Mouse (Mus musculus) megakaryocyte, embryonic 14.5 days (primary cell): ENCODE data around the gene Asb7. TPM values are rescaled to one million over a fixed set of nuclear protein-coding genes. Genes with fewer than 3 reads are reported as not detected.

ENCODE experiments used
- H3K27me3 ChIP-seq: replicated peaks from 2 replicates; pipeline ENCODE3; 2012; ENCODE audit warnings: inconsistent platforms
- H3K36me3 ChIP-seq: replicated peaks from 2 replicates; pipeline ENCODE3; 2012; ENCODE audit warnings: low read length, inconsistent platforms, mixed read lengths
- H3K4me1 ChIP-seq: 2 replicates; pipeline ENCODE4 v1.6.1; 2012; ENCODE audit warnings: inconsistent platforms
- H3K4me3 ChIP-seq: replicated peaks from 2 replicates; pipeline ENCODE3; 2012; ENCODE audit warnings: moderate library complexity, mild to moderate bottlenecking, inconsistent platforms
- H3K9me3 ChIP-seq: 2 replicates; pipeline ENCODE4 v1.6.1; 2012; ENCODE audit warnings: inconsistent platforms
- FLI1 ChIP-seq: IDR thresholded peaks from 2 replicates; pipeline ENCODE4 v1.6.1; 2012; ENCODE audit warnings: low read length, inconsistent platforms, mixed read lengths
- GATA1 ChIP-seq: IDR thresholded peaks from 3 replicates; pipeline ENCODE4 v1.6.1; 2012; ENCODE audit warnings: mixed read lengths, low read length, inconsistent platforms, borderline replicate concordance
- polyA plus RNA-seq: library from polyadenylated mRNA; stranded (reverse); fragments of >175 nt; gene quantifications from 2 replicates; pipeline ENCODE4 v1.2.3, GENCODE M21; 2012; ENCODE audit warnings: low replicate concordance; ENCODE audit not compliant: insufficient read depth

Asb7 gene
- polyA plus RNA-seq, 1 experiment, result 12.0 TPM

GRCm38 (mm10) chr7:66629419-66629818, 60.0 kb downstream of the Asb7 start:
- TF ChIP-seq FLI1 (no peak), GATA1 (no peak)
- H3K36me3 ChIP-seq, result no peaks in the 10 kb centered on the region
- no peak overlapping the region for H3K4me3 ChIP-seq
- peaks cover 3% of the 10 kb centered on the region for H3K27me3 ChIP-seq
- peaks cover 4% of the 10 kb centered on the region for H3K4me1 ChIP-seq
- H3K9me3 ChIP-seq, result peaks cover 34% of the 10 kb centered on the region

- no peaks in the 10 kb centered on the region for H3K36me3 ChIP-seq
- peaks cover 2% of the 10 kb centered on the region for H3K27me3 ChIP-seq
- TF ChIP-seq FLI1, result no peak
- no peak for TF ChIP-seq GATA1
- peaks cover 4% of the 10 kb centered on the region; the same call in 1 of the 2 replicates for H3K4me1 ChIP-seq
- H3K9me3 ChIP-seq, result peaks cover 25% of the 10 kb centered on the region
- H3K4me3 ChIP-seq, result no peak overlapping the region
Observed at GRCm38 (mm10) chr7:66623436-66623835, 66.0 kb downstream of the Asb7 start.

GRCm38 (mm10) chr7:66601846-66602245, 87.5 kb downstream of the Asb7 start:
- Histone ChIP-seq H3K9me3 (no peaks in the 10 kb centered on the region), H3K4me3 (no peak overlapping the region), H3K27me3 (no peaks in the 10 kb centered on the region), H3K36me3 (no peaks in the 10 kb centered on the region), H3K4me1 (peaks cover 6% of the 10 kb centered on the region; the same call in 1 of the 2 replicates)
- no peak for TF ChIP-seq FLI1
- no peak for TF ChIP-seq GATA1

GRCm38 (mm10) chr7:66600622-66601610, 88.5 kb downstream of the Asb7 start:
- H3K9me3 ChIP-seq, result no peaks in the 10 kb centered on the region
- H3K4me3 ChIP-seq, result no peak overlapping the region
- H3K27me3 ChIP-seq, result no peaks in the 10 kb centered on the region
- no peaks in the 10 kb centered on the region for H3K36me3 ChIP-seq
- H3K4me1 ChIP-seq, result peaks cover 6% of the 10 kb centered on the region; the same call in 1 of the 2 replicates
- TF ChIP-seq GATA1 (no peak), FLI1 (no peak)

- H3K9me3 ChIP-seq, result no peaks in the 10 kb centered on the region
- no peak overlapping the region for H3K4me3 ChIP-seq
- H3K36me3 ChIP-seq, result no peaks in the 10 kb centered on the region
- H3K4me1 ChIP-seq, result peaks cover 6% of the 10 kb centered on the region; the same call in 1 of the 2 replicates
- no peak for TF ChIP-seq FLI1
- no peak for TF ChIP-seq GATA1
- no peaks in the 10 kb centered on the region for H3K27me3 ChIP-seq
Observed at GRCm38 (mm10) chr7:66600126-66600525, 89.3 kb downstream of the Asb7 start.

- Histone ChIP-seq H3K4me1 (peaks cover 6% of the 10 kb centered on the region; the same call in 1 of the 2 replicates), H3K36me3 (no peaks in the 10 kb centered on the region), H3K27me3 (no peaks in the 10 kb centered on the region), H3K4me3 (no peak overlapping the region), H3K9me3 (no peaks in the 10 kb centered on the region)
- TF ChIP-seq FLI1 (no peak), GATA1 (no peak)
Observed at GRCm38 (mm10) chr7:66597900-66598299, 91.5 kb downstream of the Asb7 start.

Other genes with a start within 250 kb of the Asb7 start
- 1.1 TPM in 1 of 2 replicates, not detected in the other for gene Lins1, start 293 bp upstream of the Asb7 start, polyA plus RNA-seq
- gene Cers3, start 53.9 kb upstream of the Asb7 start, polyA plus RNA-seq, result not detected in 2 replicates
- gene Adamts17, start 150.1 kb upstream of the Asb7 start, polyA plus RNA-seq, result not detected in 2 replicates